Comparison of ENCODE assay signal across 21 mouse cellular contexts in genomic region chr3:153732749-153733148, GRCm38 (mm10). TPM values are rescaled to one million over a fixed set of nuclear protein-coding genes. Genes with fewer than 3 reads are reported as not detected.
A peak's percentile ranks its signal among the peaks of the same experiment; 100 is the strongest.
DNase-seq lines count a peak whose midpoint lies in the region; ATAC-seq lines count a peak whose summit lies in the region.
"Had no signal": no experiment of that assay in that cellular context is flagged by ENCODE, and none has a peak within 500 bp of the region (broad histone marks: within the 10 kb centered on the region; RNA-seq: fewer than 3 reads in every experiment).

No protein-coding gene starts in this region.

- no peak for DNase-seq in heart, embryonic 10.5 days (ENCODE audit: low spot score)
- DNase-seq in kidney, postnatal 10 days: peak; percentile 29
- no peak for DNase-seq in kidney, adult 8-10 months
- peak; percentile 21 for DNase-seq in midbrain, embryonic 14.5 days
- no peak for DNase-seq in thymus, adult 18-20 months
- DNase-seq: adrenal gland, postnatal 25 days; cerebellum, adult 11 months; embryo, embryonic 11 days; gastrocnemius, adult 2 months; heart, postnatal 36 days; kidney, adult 9 months; layer of hippocampus, postnatal 36 days; right cerebral cortex, adult 18-20 months; thymus, adult 2 months had no signal

- WGBS in heart, embryonic 10.5 days: 25% methylated on average over 6 of the region's 6 CpGs
- WGBS in heart, embryonic 12.5 days: 20% methylated on average over 6 of the region's 6 CpGs
- 23% methylated on average over 6 of the region's 6 CpGs for WGBS in midbrain, embryonic 14.5 days
- WGBS in midbrain, embryonic 13.5 days: 32% methylated on average over 6 of the region's 6 CpGs
- WGBS in liver, embryonic 16.5 days (ENCODE audit: insufficient replicate concordance): 78% methylated on average over 6 of the region's 6 CpGs

- H3K27ac ChIP-seq in heart, embryonic 10.5 days: peak overlapping the region; percentile 62; the same call in 1 of the 2 replicates
- H3K27ac ChIP-seq in heart, embryonic 12.5 days (ENCODE audit: poor library complexity, severe bottlenecking): no peak overlapping the region
- no peak overlapping the region for H3K27ac ChIP-seq in midbrain, embryonic 14.5 days (replicated peaks; ENCODE audit: low read depth, low read length)
- no peak overlapping the region for H3K27ac ChIP-seq in midbrain, embryonic 13.5 days
- peak overlapping the region; percentile 78 for H3K27ac ChIP-seq in liver, embryonic 16.5 days (ENCODE audit: low read length)
- H3K27ac ChIP-seq: gastrocnemius, adult 2 months; heart, embryonic 13.5 days; layer of hippocampus, adult 2 months; limb, embryonic 13.5 days had no signal

- H3K9ac ChIP-seq in heart, embryonic 12.5 days: no peak overlapping the region
- no peak overlapping the region for H3K9ac ChIP-seq in midbrain, embryonic 14.5 days (replicated peaks; ENCODE audit: low read length)
- no peak overlapping the region for H3K9ac ChIP-seq in midbrain, embryonic 13.5 days (replicated peaks)
- no peak overlapping the region for H3K9ac ChIP-seq in liver, embryonic 16.5 days (ENCODE audit: low read depth, low read length)
- H3K9ac ChIP-seq: heart, embryonic 13.5 days; limb, embryonic 13.5 days had no signal

- peaks cover 16% of the 10 kb centered on the region; the same call in 1 of the 2 replicates for H3K27me3 ChIP-seq in heart, embryonic 10.5 days (ENCODE audit: insufficient read depth, poor library complexity, severe bottlenecking)
- 0 out of 2 replicates have a peak, but pooled peaks cover 3% of the 10 kb centered on the region for H3K27me3 ChIP-seq in heart, embryonic 12.5 days (replicated peaks)
- no peaks in the 10 kb centered on the region for H3K27me3 ChIP-seq in midbrain, embryonic 14.5 days (ENCODE audit: control insufficient read depth, insufficient read depth, low read length)
- H3K27me3 ChIP-seq in midbrain, embryonic 13.5 days: no peaks in the 10 kb centered on the region
- no peaks in the 10 kb centered on the region for H3K27me3 ChIP-seq in liver, embryonic 16.5 days (ENCODE audit: control insufficient read depth, insufficient read depth, low read depth, low read length)

- ATAC-seq in heart, embryonic 12.5 days (ENCODE audit: insufficient number of reproducible peaks, low FRiP score): no peak
- no peak for ATAC-seq in midbrain, embryonic 14.5 days (ENCODE audit: low FRiP score, low TSS enrichment)
- no peak for ATAC-seq in midbrain, embryonic 13.5 days
- ATAC-seq in liver, embryonic 16.5 days (ENCODE audit: low read depth): no peak

- no peak overlapping the region for H3K4me2 ChIP-seq in heart, embryonic 12.5 days
- no peak overlapping the region for H3K4me2 ChIP-seq in midbrain, embryonic 14.5 days (ENCODE audit: low read length)
- H3K4me2 ChIP-seq in midbrain, embryonic 13.5 days (replicated peaks): no peak overlapping the region
- H3K4me2 ChIP-seq in liver, embryonic 16.5 days (ENCODE audit: low read depth, low read length): no peak overlapping the region
- H3K4me2 ChIP-seq: heart, embryonic 13.5 days; limb, embryonic 13.5 days had no signal

- H3K4me1 ChIP-seq in heart, embryonic 10.5 days: peaks cover 40% of the 10 kb centered on the region
- H3K4me1 ChIP-seq in heart, embryonic 12.5 days (replicated peaks): peaks cover 34% of the 10 kb centered on the region
- peaks cover 13% of the 10 kb centered on the region for H3K4me1 ChIP-seq in midbrain, embryonic 14.5 days (ENCODE audit: control insufficient read depth, insufficient read depth, low read length)
- H3K4me1 ChIP-seq in midbrain, embryonic 13.5 days (replicated peaks): peaks cover 33% of the 10 kb centered on the region
- peaks cover 29% of the 10 kb centered on the region for H3K4me1 ChIP-seq in liver, embryonic 16.5 days (ENCODE audit: control insufficient read depth, low read depth, low read length)

- H3K9me3 ChIP-seq in heart, embryonic 10.5 days: no peaks in the 10 kb centered on the region
- H3K9me3 ChIP-seq in heart, embryonic 12.5 days (replicated peaks): no peaks in the 10 kb centered on the region
- no peaks in the 10 kb centered on the region for H3K9me3 ChIP-seq in midbrain, embryonic 14.5 days (ENCODE audit: control insufficient read depth, low read length)
- no peaks in the 10 kb centered on the region for H3K9me3 ChIP-seq in midbrain, embryonic 13.5 days
- no peaks in the 10 kb centered on the region for H3K9me3 ChIP-seq in liver, embryonic 16.5 days (replicated peaks; ENCODE audit: control insufficient read depth, low read length)
- H3K9me3 ChIP-seq: G1E; heart, embryonic 13.5 days; limb, embryonic 13.5 days had no signal

- no peak overlapping the region for H3K4me3 ChIP-seq in heart, embryonic 10.5 days
- H3K4me3 ChIP-seq in heart, embryonic 12.5 days: no peak overlapping the region
- no peak overlapping the region for H3K4me3 ChIP-seq in midbrain, embryonic 14.5 days (replicated peaks; ENCODE audit: low read depth, low read length)
- no peak overlapping the region for H3K4me3 ChIP-seq in midbrain, embryonic 13.5 days (replicated peaks)
- no peak overlapping the region for H3K4me3 ChIP-seq in liver, embryonic 16.5 days (ENCODE audit: low read depth, low read length)
- H3K4me3 ChIP-seq: gastrocnemius, adult 2 months; heart, embryonic 13.5 days; layer of hippocampus, adult 2 months; limb, embryonic 13.5 days had no signal

- H3K36me3 ChIP-seq in heart, embryonic 10.5 days: no peaks in the 10 kb centered on the region
- no peaks in the 10 kb centered on the region for H3K36me3 ChIP-seq in heart, embryonic 12.5 days
- H3K36me3 ChIP-seq in midbrain, embryonic 14.5 days (ENCODE audit: control insufficient read depth, insufficient read depth, low read length): no peaks in the 10 kb centered on the region
- H3K36me3 ChIP-seq in midbrain, embryonic 13.5 days: no peaks in the 10 kb centered on the region
- no peaks in the 10 kb centered on the region for H3K36me3 ChIP-seq in liver, embryonic 16.5 days (ENCODE audit: control insufficient read depth, insufficient read depth)
- H3K36me3 ChIP-seq: G1E; heart, embryonic 13.5 days; limb, embryonic 13.5 days had no signal

RNA-seq across cellular contexts. Expression of gene St6galnac3, which starts 7.8 kb away (rescaled TPM):
- polyA plus RNA-seq in heart, embryonic 10.5 days (2016; fragmentation: Nextera tagmentation; extraction: Ambion mirVana): 26.7 and 38.4 TPM in 2 replicates
- 27.0 and 27.4 TPM in 2 replicates for polyA plus RNA-seq in heart, embryonic 12.5 days (2016; fragmentation: Nextera tagmentation; extraction: Ambion mirVana)
- polyA plus RNA-seq in midbrain, embryonic 14.5 days (2014; fragmentation: Nextera tagmentation; extraction: Ambion mirVana): 21.4 and 26.6 TPM in 2 replicates
- 24.1 and 26.7 TPM in 2 replicates for polyA plus RNA-seq in midbrain, embryonic 13.5 days (2015; fragmentation: Nextera tagmentation; extraction: Ambion mirVana)
- 10.5 and 12.0 TPM in 2 replicates for polyA plus RNA-seq in liver, embryonic 16.5 days (2015; fragmentation: Nextera tagmentation; extraction: Ambion mirVana)

Comparison
In these comparisons a context has a peak if more than half of its experiments do, and no peak if none do; other contexts are left out.
1. DNase-seq: peak in kidney, postnatal 10 days (single experiment) and midbrain, embryonic 14.5 days (single experiment); none in heart, embryonic 10.5 days (single experiment), kidney, adult 8-10 months (0 of 2) and thymus, adult 18-20 months (0 of 2).
2. H3K27ac ChIP-seq: peak in heart, embryonic 10.5 days (single experiment) and liver, embryonic 16.5 days (single experiment); none in heart, embryonic 12.5 days (single experiment), midbrain, embryonic 14.5 days (single experiment) and midbrain, embryonic 13.5 days (single experiment).